Mouse (Mus musculus): ENCODE data around the gene Ptprd.

DNA sequence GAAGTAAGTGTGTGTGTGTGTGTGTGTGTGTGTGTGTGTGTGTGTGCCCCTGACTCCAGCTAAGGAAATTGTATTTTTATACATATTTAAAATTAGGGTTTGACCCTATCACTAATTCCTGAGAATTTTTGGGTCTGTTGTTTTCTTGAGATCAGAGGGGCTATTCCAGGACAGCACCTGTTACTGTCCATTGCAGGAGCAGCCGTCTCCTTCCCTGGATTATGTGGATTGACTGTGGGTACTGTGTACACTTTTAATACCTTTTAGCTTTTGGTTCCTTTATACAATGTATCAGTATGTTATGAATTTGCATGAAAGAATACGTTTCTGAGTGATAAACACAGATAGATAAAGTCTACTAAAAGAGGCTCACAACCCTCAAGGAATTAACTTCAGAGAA, 1670.0 kb downstream of the Ptprd start:
- TF ChIP-seq CTCF (IDR thresholded peaks at IDR 0.05; ENCODE audit: control insufficient read depth, insufficient read depth, insufficient read length) (no peak), MYOD1 (IDR thresholded peaks at IDR 0.05; ENCODE audit: control insufficient read depth, insufficient read length, low read depth) (no peak), USF1 (IDR thresholded peaks at IDR 0.05; ENCODE audit: low read depth) (no peak), MYOG (IDR thresholded peaks at IDR 0.05; ENCODE audit: control insufficient read depth, extremely low read depth, insufficient read length) (no peak)
